Mouse (Mus musculus): Measurements from ENCODE around the gene Unk. TPM values are rescaled to one million over a fixed set of nuclear protein-coding genes. Genes with fewer than 3 reads are reported as not detected.

Unk gene
- total RNA-seq, 2 experiments from 2014 or later: 20.7 to 21.7 TPM

Other genes with a start within 250 kb of the Unk start
- 10 to 100 TPM; 18.8 to 20.7 TPM for gene Caskin2, start 216.7 kb upstream of the Unk start, total RNA-seq (2021)
- gene Tsen54, start 215.6 kb upstream of the Unk start, total RNA-seq (2021): 10 to 100 TPM; 12.5 to 12.7 TPM
- 1 to 10 TPM; 3.7 to 4.0 TPM for gene Llgl2, start 206.3 kb upstream of the Unk start, total RNA-seq (2021)
- gene Myo15b, start 171.9 kb upstream of the Unk start, total RNA-seq (2021): under 1 TPM; 0.11 to 0.23 TPM
- gene Smim5, start 130.4 kb upstream of the Unk start, total RNA-seq (2021): under 1 TPM in 1 of 2 experiments, not detected in 1; 0.32 TPM
- gene Smim6, start 118.3 kb upstream of the Unk start, total RNA-seq (2021): not detected
- gene Sap30bp, start 97.0 kb upstream of the Unk start, total RNA-seq (2021): 10 to 100 TPM; 40.4 to 45.5 TPM
- gene Recql5, start 96.8 kb upstream of the Unk start, total RNA-seq (2021): 10 to 100 TPM; 22.3 to 26.3 TPM
- gene Itgb4, start 55.6 kb upstream of the Unk start, total RNA-seq (2021): 1 to 10 TPM; 3.7 to 6.6 TPM
- gene Galk1, start 17.6 kb upstream of the Unk start, total RNA-seq (2021): 10 to 100 TPM; 14.7 to 18.7 TPM
- gene H3f3b, start 2.4 kb upstream of the Unk start, total RNA-seq (2021): 100 to 1,000 TPM; 225 to 260 TPM
- gene Unc13d, start 47.6 kb downstream of the Unk start, total RNA-seq (2021): 1 to 10 TPM in 1 of 2 experiments, under 1 TPM in 1; 0.82 to 1.0 TPM
- gene Wbp2, start 56.7 kb downstream of the Unk start, total RNA-seq (2021): 100 to 1,000 TPM; 342 to 363 TPM
- 1 to 10 TPM; 7.0 to 7.4 TPM for gene Trim47, start 96.9 kb downstream of the Unk start, total RNA-seq (2021)
- 1 to 10 TPM; 7.0 to 7.1 TPM for gene Trim65, start 100.8 kb downstream of the Unk start, total RNA-seq (2021)
- gene Mrpl38, start 108.5 kb downstream of the Unk start, total RNA-seq (2021): 10 to 100 TPM; 53.0 to 53.8 TPM
- gene Fbf1, start 137.8 kb downstream of the Unk start, total RNA-seq (2021): 10 to 100 TPM; 72.8 to 82.1 TPM
- gene Ten1, start 168.5 kb downstream of the Unk start, total RNA-seq (2021): 10 to 100 TPM; 40.6 to 42.4 TPM
- 100 to 1,000 TPM; 110 to 111 TPM for gene Acox1, start 168.7 kb downstream of the Unk start, total RNA-seq (2021)
- 1 to 10 TPM in 1 of 2 experiments, under 1 TPM in 1; 0.92 to 1.1 TPM for gene Evpl, start 207.8 kb downstream of the Unk start, total RNA-seq (2021)
- gene Srp68, start 243.9 kb downstream of the Unk start, total RNA-seq (2021): 10 to 100 TPM; 65.8 to 69.8 TPM

Measured in left cerebral cortex, postnatal 25 days (tissue).